Mouse (Mus musculus): Measurements from ENCODE around the gene Snapin. TPM values are rescaled to one million over a fixed set of nuclear protein-coding genes. Genes with fewer than 3 reads are reported as not detected.
A peak's percentile ranks its signal among the peaks of the same experiment; 100 is the strongest.

Gene Snapin
- polyA plus RNA-seq (2011; ENCODE audit: insufficient read depth, insufficient read length, low read depth, missing spikeins): 63.9 and 65.1 TPM in 2 replicates

- H3K9me3 ChIP-seq (replicated peaks; ENCODE audit: control insufficient read depth, insufficient read depth, low read length, poor library complexity, severe bottlenecking): no peaks in the 10 kb centered on the region
- peak; percentile 67 for TF ChIP-seq CTCF (IDR thresholded peaks at IDR 0.05; ENCODE audit: low read depth, low read length)
- TF ChIP-seq POLR2A (IDR thresholded peaks at IDR 0.05; ENCODE audit: insufficient read depth, low read length): no peak
- TF ChIP-seq EP300 (IDR thresholded peaks at IDR 0.05; ENCODE audit: insufficient read depth, low read depth, low read length): no peak
- H3K4me1 ChIP-seq (ENCODE audit: control insufficient read depth, insufficient read depth, low read length): no peaks in the 10 kb centered on the region
- peak within 1 kb of the TSS; percentile 94 for H3K4me3 ChIP-seq (ENCODE audit: low read depth, low read length)
- no peaks in the 10 kb centered on the region for H3K27me3 ChIP-seq (ENCODE audit: control insufficient read depth, insufficient read depth, low read length, poor library complexity, severe bottlenecking)
- H3K36me3 ChIP-seq (ENCODE audit: control insufficient read depth, insufficient read depth, low read length, poor library complexity, severe bottlenecking): peaks cover 30% of the 10 kb centered on the region
- peak within 1 kb of the TSS; percentile 79 for H3K9ac ChIP-seq (ENCODE audit: low read depth, poor library complexity, severe bottlenecking)
- peak within 1 kb of the TSS; percentile 26; the same call in 1 of the 2 replicates for H3K27ac ChIP-seq (ENCODE audit: insufficient read depth, low read length)
These were observed at the start of gene Snapin for GRCm38 (mm10) chr3:90490696-90491256. TSS of gene Snapin (minus strand) at chr3:90491033.

- Histone ChIP-seq H3K4me1 (ENCODE audit: control insufficient read depth, insufficient read depth, low read length) (no peaks in the 10 kb centered on the region), H3K27ac (ENCODE audit: insufficient read depth, low read length) (no peak overlapping the region), H3K9me3 (replicated peaks; ENCODE audit: control insufficient read depth, insufficient read depth, low read length, poor library complexity, severe bottlenecking) (no peaks in the 10 kb centered on the region), H3K4me3 (ENCODE audit: low read depth, low read length) (no peak overlapping the region), H3K27me3 (ENCODE audit: control insufficient read depth, insufficient read depth, low read length, poor library complexity, severe bottlenecking) (no peaks in the 10 kb centered on the region), H3K36me3 (ENCODE audit: control insufficient read depth, insufficient read depth, low read length, poor library complexity, severe bottlenecking) (no peaks in the 10 kb centered on the region), H3K9ac (ENCODE audit: low read depth, poor library complexity, severe bottlenecking) (no peak overlapping the region)
- TF ChIP-seq EP300 (IDR thresholded peaks at IDR 0.05; ENCODE audit: insufficient read depth, low read depth, low read length): no peak
- TF ChIP-seq POLR2A (IDR thresholded peaks at IDR 0.05; ENCODE audit: insufficient read depth, low read length): no peak
- no peak for TF ChIP-seq CTCF (IDR thresholded peaks at IDR 0.05; ENCODE audit: low read depth, low read length)
These were observed 47.1 kb upstream of the Snapin start for GRCm38 (mm10) chr3:90537905-90538296.

- H3K9me3 ChIP-seq (replicated peaks; ENCODE audit: control insufficient read depth, insufficient read depth, low read length, poor library complexity, severe bottlenecking): no peaks in the 10 kb centered on the region
- H3K27ac ChIP-seq (ENCODE audit: insufficient read depth, low read length): no peak within 1 kb of the TSS
- no peak within 1 kb of the TSS for H3K9ac ChIP-seq (ENCODE audit: low read depth, poor library complexity, severe bottlenecking)
- no peak for TF ChIP-seq CTCF (IDR thresholded peaks at IDR 0.05; ENCODE audit: low read depth, low read length)
- no peak for TF ChIP-seq POLR2A (IDR thresholded peaks at IDR 0.05; ENCODE audit: insufficient read depth, low read length)
- TF ChIP-seq EP300 (IDR thresholded peaks at IDR 0.05; ENCODE audit: insufficient read depth, low read depth, low read length): no peak
- H3K36me3 ChIP-seq (ENCODE audit: control insufficient read depth, insufficient read depth, low read length, poor library complexity, severe bottlenecking): no peaks in the 10 kb centered on the region
- H3K4me3 ChIP-seq (ENCODE audit: low read depth, low read length): no peak within 1 kb of the TSS
- no peaks in the 10 kb centered on the region for H3K4me1 ChIP-seq (ENCODE audit: control insufficient read depth, insufficient read depth, low read length)
- no peaks in the 10 kb centered on the region for H3K27me3 ChIP-seq (ENCODE audit: control insufficient read depth, insufficient read depth, low read length, poor library complexity, severe bottlenecking)
These were observed 46.5 kb upstream of the Snapin start, which contains the start of gene S100a16 for GRCm38 (mm10) chr3:90537141-90537904. TSS of gene S100a16 (plus strand) at chr3:90537254.

- no peak overlapping the region for H3K4me3 ChIP-seq (ENCODE audit: low read depth, low read length)
- no peaks in the 10 kb centered on the region for H3K27me3 ChIP-seq (ENCODE audit: control insufficient read depth, insufficient read depth, low read length, poor library complexity, severe bottlenecking)
- H3K4me1 ChIP-seq (ENCODE audit: control insufficient read depth, insufficient read depth, low read length): no peaks in the 10 kb centered on the region
- no peaks in the 10 kb centered on the region for H3K36me3 ChIP-seq (ENCODE audit: control insufficient read depth, insufficient read depth, low read length, poor library complexity, severe bottlenecking)
- TF ChIP-seq POLR2A (IDR thresholded peaks at IDR 0.05; ENCODE audit: insufficient read depth, low read length) (no peak), CTCF (IDR thresholded peaks at IDR 0.05; ENCODE audit: low read depth, low read length) (no peak), EP300 (IDR thresholded peaks at IDR 0.05; ENCODE audit: insufficient read depth, low read depth, low read length) (no peak)
- H3K9ac ChIP-seq (ENCODE audit: low read depth, poor library complexity, severe bottlenecking): no peak overlapping the region
- H3K27ac ChIP-seq (ENCODE audit: insufficient read depth, low read length): no peak overlapping the region
- H3K9me3 ChIP-seq (replicated peaks; ENCODE audit: control insufficient read depth, insufficient read depth, low read length, poor library complexity, severe bottlenecking): no peaks in the 10 kb centered on the region
These were observed 44.6 kb upstream of the Snapin start for GRCm38 (mm10) chr3:90535446-90535845.

GRCm38 (mm10) chr3:90531713-90532112, 40.9 kb upstream of the Snapin start:
- TF ChIP-seq CTCF (IDR thresholded peaks at IDR 0.05; ENCODE audit: low read depth, low read length): no peak
- TF ChIP-seq EP300 (IDR thresholded peaks at IDR 0.05; ENCODE audit: insufficient read depth, low read depth, low read length): no peak
- TF ChIP-seq POLR2A (IDR thresholded peaks at IDR 0.05; ENCODE audit: insufficient read depth, low read length): no peak
- Histone ChIP-seq H3K4me3 (ENCODE audit: low read depth, low read length) (no peak overlapping the region), H3K4me1 (ENCODE audit: control insufficient read depth, insufficient read depth, low read length) (peaks cover 1% of the 10 kb centered on the region), H3K9ac (ENCODE audit: low read depth, poor library complexity, severe bottlenecking) (no peak overlapping the region), H3K9me3 (replicated peaks; ENCODE audit: control insufficient read depth, insufficient read depth, low read length, poor library complexity, severe bottlenecking) (no peaks in the 10 kb centered on the region), H3K27me3 (ENCODE audit: control insufficient read depth, insufficient read depth, low read length, poor library complexity, severe bottlenecking) (no peaks in the 10 kb centered on the region; the same call in 1 of the 2 replicates), H3K36me3 (ENCODE audit: control insufficient read depth, insufficient read depth, low read length, poor library complexity, severe bottlenecking) (no peaks in the 10 kb centered on the region), H3K27ac (ENCODE audit: insufficient read depth, low read length) (no peak overlapping the region)
